Mouse (Mus musculus): Measurements from ENCODE around the gene Klhl34. TPM values are rescaled to one million over a fixed set of nuclear protein-coding genes. Genes with fewer than 3 reads are reported as not detected.

Gene Klhl34
- not detected for polyA plus RNA-seq (2014; fragmentation: Illumina TruSeq; extraction: RNeasy Lipid Tissue Mini Kit (QIAGEN cat#74804); ENCODE audit: low read depth, low replicate concordance)

GRCm38 (mm10) chrX:157818207-157818920, at the start of gene Klhl34:
Gene Klhl34 (plus strand): TSS chrX:157818435.

Other genes with a start within 250 kb of the Klhl34 start
- gene Yy2, start 249.4 kb upstream of the Klhl34 start, polyA plus RNA-seq (2014; fragmentation: Illumina TruSeq; extraction: RNeasy Lipid Tissue Mini Kit (QIAGEN cat#74804); ENCODE audit: low read depth, low replicate concordance): 1.4 TPM
- 8.0 TPM for gene Mbtps2, start 219.7 kb upstream of the Klhl34 start, polyA plus RNA-seq (2014; fragmentation: Illumina TruSeq; extraction: RNeasy Lipid Tissue Mini Kit (QIAGEN cat#74804); ENCODE audit: low read depth, low replicate concordance)
- 0.50 TPM for gene Smpx, start 119.5 kb upstream of the Klhl34 start, polyA plus RNA-seq (2014; fragmentation: Illumina TruSeq; extraction: RNeasy Lipid Tissue Mini Kit (QIAGEN cat#74804); ENCODE audit: low read depth, low replicate concordance)
- 19.2 TPM for gene Cnksr2, start 224.9 kb downstream of the Klhl34 start, polyA plus RNA-seq (2014; fragmentation: Illumina TruSeq; extraction: RNeasy Lipid Tissue Mini Kit (QIAGEN cat#74804); ENCODE audit: low read depth, low replicate concordance)